Mouse (Mus musculus) embryonic facial prominence, embryonic 15.5 days (tissue): ENCODE measurements around the gene Dazl. TPM values are rescaled to one million over a fixed set of nuclear protein-coding genes. Genes with fewer than 3 reads are reported as not detected.

Source experiments
- ATAC-seq: fragments of 200-750 bp; cut with Nextera tagmentation; 2 replicates; pipeline ENCODE4 v1.8.0; 2017; ENCODE audit warnings: low read depth, moderate TSS enrichment; ENCODE audit not compliant: insufficient number of reproducible peaks, low FRiP score, low TSS enrichment
- H3K27ac ChIP-seq: fragments of 300-500 bp; sonication (generic); replicated peaks from 2 replicates; pipeline ENCODE4 v1.5.1; 2015; ENCODE audit warnings: mild to moderate bottlenecking, inconsistent platforms
- H3K27me3 ChIP-seq: fragments of 300-500 bp; sonication (generic); 2 replicates; pipeline ENCODE4 v1.6.1; 2015; ENCODE audit warnings: inconsistent platforms
- H3K36me3 ChIP-seq: fragments of 300-500 bp; sonication (generic); 2 replicates; pipeline ENCODE4 v1.6.1; 2015; ENCODE audit warnings: mild to moderate bottlenecking, inconsistent platforms
- H3K4me1 ChIP-seq: fragments of 300-500 bp; sonication (generic); 2 replicates; pipeline ENCODE4 v1.6.1; 2015; ENCODE audit warnings: inconsistent platforms
- H3K4me2 ChIP-seq: fragments of 300-500 bp; sonication (generic); replicated peaks from 2 replicates; pipeline ENCODE4 v1.6.1; 2015; ENCODE audit warnings: mild to moderate bottlenecking, inconsistent platforms
- H3K4me3 ChIP-seq: fragments of 300-500 bp; sonication (generic); replicated peaks from 2 replicates; pipeline ENCODE4 v1.5.1; 2015; ENCODE audit warnings: mild to moderate bottlenecking, inconsistent platforms
- H3K9ac ChIP-seq: fragments of 300-500 bp; sonication (generic); 2 replicates; pipeline ENCODE4 v1.6.1; 2015; ENCODE audit warnings: inconsistent platforms
- H3K9me3 ChIP-seq: fragments of 300-500 bp; sonication (generic); replicated peaks from 2 replicates; pipeline ENCODE4 v1.6.1; 2016; ENCODE audit warnings: inconsistent platforms
- WGBS: fragments of 180-500 bp; shearing (Covaris S2); methylation state at CpG from one replicate; pipeline ENCODE4 v1.1.7; 2015; 5-methylcytosine and 5-hydroxymethylcytosine counted together
- polyA plus RNA-seq: library from polyadenylated mRNA; unstranded; fragments of >200 nt; fragmentation: Nextera tagmentation; extraction: Ambion mirVana; gene quantifications from 2 replicates; pipeline ENCODE4 v1.2.1, GENCODE M21; 2015

Gene Dazl
- polyA plus RNA-seq, 1 experiment from 2014 or later: 0.28 TPM

DNA sequence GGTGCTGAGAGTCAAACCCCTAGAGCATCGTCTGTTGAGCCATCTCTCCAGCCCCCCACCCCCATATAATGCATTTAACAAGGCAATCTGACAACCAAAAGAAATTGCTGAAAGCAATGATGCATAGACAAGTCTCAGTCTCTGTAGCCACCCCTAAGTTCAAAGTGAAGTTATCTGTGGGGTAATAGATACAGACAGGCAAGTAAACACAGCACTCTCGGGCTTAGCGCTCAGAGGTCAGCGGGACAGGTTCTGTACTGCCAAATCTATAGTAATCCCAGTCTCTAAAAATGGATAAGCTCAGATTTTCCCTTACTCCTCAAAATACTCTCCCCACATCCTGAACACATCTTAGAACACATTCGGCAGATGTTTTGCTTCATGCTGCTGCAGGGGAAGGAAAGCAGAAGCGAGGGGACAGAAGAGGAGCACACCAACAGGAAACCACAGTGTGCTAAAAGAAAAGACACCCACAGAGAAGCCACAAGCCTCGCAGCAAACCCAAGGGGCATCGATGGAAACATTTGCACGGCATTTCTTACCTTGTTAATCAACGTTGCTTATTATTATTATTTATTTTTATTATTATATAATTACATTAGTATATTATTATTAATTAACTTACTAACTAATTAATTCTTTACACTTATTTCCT, 16.8 kb upstream of the Dazl start:
- H3K27me3 ChIP-seq: no peaks in the 10 kb centered on the region
- no peaks in the 10 kb centered on the region for H3K4me1 ChIP-seq
- ATAC-seq: no peak
- 63% methylated on average over 10 of the region's 10 CpGs for WGBS
- H3K4me2 ChIP-seq: no peak overlapping the region
- no peak overlapping the region for H3K4me3 ChIP-seq
- no peak overlapping the region for H3K27ac ChIP-seq
- H3K9me3 ChIP-seq: no peaks in the 10 kb centered on the region
- H3K9ac ChIP-seq: no peak overlapping the region
- H3K36me3 ChIP-seq: no peaks in the 10 kb centered on the region

DNA sequence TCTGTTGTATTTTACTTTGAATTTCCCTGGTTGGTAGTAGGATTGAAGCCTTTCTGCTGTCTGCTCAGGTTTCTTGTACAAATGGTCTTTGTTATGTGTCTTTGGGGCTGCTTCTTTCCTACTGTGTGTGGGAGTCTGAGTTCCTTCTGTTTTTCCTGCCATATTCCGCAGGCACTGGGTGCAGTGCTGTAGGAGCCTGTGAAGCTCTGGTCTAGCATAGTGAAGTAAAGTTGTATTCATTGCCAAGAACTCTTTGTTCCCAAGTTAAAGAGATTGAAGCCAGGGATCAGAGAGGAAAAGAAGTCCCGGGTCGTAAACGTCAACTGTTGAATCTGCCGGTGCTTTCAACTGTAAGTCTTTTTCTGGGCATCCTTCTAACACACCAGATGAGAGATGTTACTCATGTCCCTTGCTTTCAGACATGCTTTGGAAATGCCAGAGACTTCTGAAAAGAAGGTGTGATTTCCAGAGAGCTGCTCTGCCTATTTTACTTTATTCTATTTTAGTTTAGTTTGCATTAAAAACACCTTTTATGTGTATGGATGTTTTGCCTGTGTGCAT, 16.2 kb upstream of the Dazl start:
- WGBS: 79% methylated on average over 5 of the region's 5 CpGs
- H3K27me3 ChIP-seq: no peaks in the 10 kb centered on the region

DNA sequence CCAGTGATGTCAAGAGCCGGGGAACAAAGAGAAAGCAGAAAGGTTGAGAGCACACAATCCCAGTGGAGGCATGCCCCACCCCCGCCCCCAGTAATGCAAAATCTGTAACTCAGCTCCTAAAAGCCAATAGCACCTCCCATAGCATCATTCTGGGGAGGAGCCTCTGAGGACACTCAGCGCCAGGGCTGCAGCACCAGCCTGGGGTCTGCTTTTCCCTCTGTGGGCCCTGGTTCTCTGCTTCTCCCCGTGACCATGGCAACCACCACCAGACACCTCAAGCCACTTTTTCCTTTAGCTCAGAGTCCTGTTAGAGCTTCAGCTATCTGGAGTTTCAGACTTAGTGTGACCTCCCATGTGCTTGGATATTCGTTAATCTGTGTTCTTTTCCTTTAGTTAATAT, 15.4 kb upstream of the Dazl start:
- H3K36me3 ChIP-seq: no peaks in the 10 kb centered on the region
- no peak overlapping the region for H3K4me2 ChIP-seq
- H3K4me3 ChIP-seq: no peak overlapping the region
- no peaks in the 10 kb centered on the region for H3K4me1 ChIP-seq
- H3K27ac ChIP-seq: no peak overlapping the region
- H3K27me3 ChIP-seq: no peaks in the 10 kb centered on the region
- no peak for ATAC-seq
- no peaks in the 10 kb centered on the region for H3K9me3 ChIP-seq
- no peak overlapping the region for H3K9ac ChIP-seq
- 60% methylated on average over 5 of the region's 5 CpGs for WGBS

More for the DNA sequence above, 16.2 kb upstream of the Dazl start:
- Histone ChIP-seq H3K4me1 (no peaks in the 10 kb centered on the region), H3K36me3 (no peaks in the 10 kb centered on the region), H3K9me3 (no peaks in the 10 kb centered on the region), H3K4me3 (no peak overlapping the region), H3K9ac (no peak overlapping the region), H3K4me2 (no peak overlapping the region), H3K27ac (no peak overlapping the region)
- ATAC-seq: no peak

- H3K4me2 ChIP-seq: no peak overlapping the region
- no peaks in the 10 kb centered on the region for H3K4me1 ChIP-seq
- 84% methylated on average over 10 of the region's 10 CpGs for WGBS
- no peaks in the 10 kb centered on the region for H3K36me3 ChIP-seq
- H3K27me3 ChIP-seq: no peaks in the 10 kb centered on the region
- no peak for ATAC-seq
- H3K4me3 ChIP-seq: no peak overlapping the region
- no peak overlapping the region for H3K9ac ChIP-seq
- H3K27ac ChIP-seq: no peak overlapping the region
- H3K9me3 ChIP-seq: no peaks in the 10 kb centered on the region
Observed at GRCm38 (mm10) chr17:50308059-50308647, 14.7 kb upstream of the Dazl start.

GRCm38 (mm10) chr17:50302867-50303266, 9.4 kb upstream of the Dazl start:
- Histone ChIP-seq H3K4me3 (no peak overlapping the region), H3K27ac (no peak overlapping the region), H3K4me1 (no peaks in the 10 kb centered on the region), H3K9me3 (no peaks in the 10 kb centered on the region), H3K36me3 (no peaks in the 10 kb centered on the region), H3K9ac (no peak overlapping the region), H3K27me3 (no peaks in the 10 kb centered on the region), H3K4me2 (no peak overlapping the region)
- no peak for ATAC-seq
- 78% methylated on average over 3 of the region's 3 CpGs for WGBS

GRCm38 (mm10) chr17:50300171-50300841, 6.9 kb upstream of the Dazl start:
- H3K27ac ChIP-seq: no peak overlapping the region
- no peaks in the 10 kb centered on the region for H3K27me3 ChIP-seq
- no peak for ATAC-seq
- H3K36me3 ChIP-seq: no peaks in the 10 kb centered on the region
- H3K9ac ChIP-seq: no peak overlapping the region
- WGBS: 79% methylated on average over 11 of the region's 11 CpGs
- H3K4me1 ChIP-seq: no peaks in the 10 kb centered on the region
- no peak overlapping the region for H3K4me2 ChIP-seq
- no peak overlapping the region for H3K4me3 ChIP-seq
- H3K9me3 ChIP-seq: no peaks in the 10 kb centered on the region

DNA sequence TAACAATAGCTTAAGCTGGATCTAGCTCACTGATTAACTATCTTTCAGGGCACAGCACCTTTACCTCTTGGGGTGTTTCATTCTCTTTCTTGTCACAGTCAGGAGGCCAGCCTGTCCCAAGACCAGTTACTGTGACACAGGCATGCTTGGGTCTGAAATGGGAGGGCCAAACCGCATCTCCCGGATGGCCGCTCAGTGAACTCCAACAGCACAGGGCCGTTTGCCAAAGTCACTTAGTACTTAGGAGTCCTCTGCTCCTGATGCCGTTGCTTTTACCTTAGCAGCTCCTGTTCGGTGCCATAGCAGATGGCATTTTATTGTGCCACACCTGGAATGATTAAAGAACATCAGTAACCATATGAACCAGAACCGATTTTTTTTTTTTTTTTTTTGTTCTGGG, 5.4 kb upstream of the Dazl start:
- Histone ChIP-seq H3K4me1 (no peaks in the 10 kb centered on the region), H3K9ac (no peak overlapping the region), H3K36me3 (no peaks in the 10 kb centered on the region), H3K4me2 (no peak overlapping the region), H3K27me3 (no peaks in the 10 kb centered on the region), H3K9me3 (no peaks in the 10 kb centered on the region), H3K4me3 (no peak overlapping the region), H3K27ac (no peak overlapping the region)
- no peak for ATAC-seq
- WGBS: 79% methylated on average over 7 of the region's 7 CpGs

DNA sequence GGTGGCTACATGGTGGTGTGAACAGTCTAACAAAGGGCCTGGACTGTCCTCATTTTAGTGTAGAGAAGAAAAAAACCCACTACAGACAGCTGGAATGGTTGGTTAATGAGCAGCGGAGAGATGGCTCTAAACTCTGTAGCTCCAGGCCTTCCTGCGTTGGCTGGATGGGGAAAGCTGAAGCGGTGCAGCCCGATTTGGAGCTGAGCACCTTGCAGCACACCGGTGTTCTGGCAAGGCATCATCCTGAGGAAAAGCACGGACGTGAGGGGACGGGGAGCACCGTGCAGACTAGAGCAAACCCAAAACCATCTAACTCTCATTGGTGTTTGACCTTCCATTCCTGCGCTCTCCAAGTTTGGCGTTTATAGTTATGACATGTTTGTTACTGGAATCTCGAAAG, 1.3 kb upstream of the Dazl start:
- WGBS: 87% methylated on average over 12 of the region's 12 CpGs
- H3K9ac ChIP-seq: no peak overlapping the region
- no peak for ATAC-seq
- peaks cover 7% of the 10 kb centered on the region; the same call in 1 of the 2 replicates for H3K9me3 ChIP-seq
- no peaks in the 10 kb centered on the region for H3K27me3 ChIP-seq
- no peak overlapping the region for H3K4me2 ChIP-seq
- no peaks in the 10 kb centered on the region for H3K36me3 ChIP-seq
- no peak overlapping the region for H3K27ac ChIP-seq
- H3K4me1 ChIP-seq: no peaks in the 10 kb centered on the region
- no peak overlapping the region for H3K4me3 ChIP-seq

- ATAC-seq: peak; percentile 95
- H3K27me3 ChIP-seq: no peaks in the 10 kb centered on the region
- peak overlapping the region; percentile 35 for H3K9ac ChIP-seq
- no peaks in the 10 kb centered on the region for H3K36me3 ChIP-seq
- WGBS: 5% methylated on average over 57 of the region's 57 CpGs
- peak overlapping the region; percentile 78 for H3K27ac ChIP-seq
- peaks cover 7% of the 10 kb centered on the region; the same call in 1 of the 2 replicates for H3K9me3 ChIP-seq
- peak overlapping the region; percentile 47 for H3K4me3 ChIP-seq
- peak overlapping the region; percentile 66 for H3K4me2 ChIP-seq
- H3K4me1 ChIP-seq: no peaks in the 10 kb centered on the region
Observed at GRCm38 (mm10) chr17:50292661-50293171, 720 bp downstream of the Dazl start.

- no peaks in the 10 kb centered on the region for H3K36me3 ChIP-seq
- WGBS: 17% methylated on average over 3 of the region's 3 CpGs
Observed at GRCm38 (mm10) chr17:50291485-50292200, 1.8 kb downstream of the Dazl start.

DNA sequence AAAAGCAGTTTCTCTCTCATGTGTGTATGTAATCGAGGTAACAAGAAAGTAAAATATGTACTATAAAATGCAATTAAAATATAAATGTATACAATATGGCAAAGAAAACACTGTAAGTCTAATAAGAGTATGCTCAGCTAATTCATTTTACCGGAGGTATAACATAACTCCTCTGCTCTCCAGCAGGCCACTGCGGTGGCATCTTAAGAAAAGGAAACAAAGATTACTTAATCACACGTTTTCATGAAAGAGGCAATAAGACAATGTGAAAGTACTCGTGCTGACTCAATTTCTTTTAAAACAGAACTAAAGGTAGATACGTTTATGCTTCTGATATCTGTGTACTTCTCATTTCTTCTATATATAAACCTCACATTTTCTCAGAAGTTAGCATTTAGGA, 8.6 kb downstream of the Dazl start:
- WGBS: 66% methylated on average over 6 of the region's 6 CpGs
- H3K4me2 ChIP-seq: no peak overlapping the region
- H3K9ac ChIP-seq: no peak overlapping the region
- H3K9me3 ChIP-seq: no peaks in the 10 kb centered on the region
- no peak overlapping the region for H3K27ac ChIP-seq
- H3K4me3 ChIP-seq: no peak overlapping the region
- no peaks in the 10 kb centered on the region for H3K27me3 ChIP-seq
- H3K4me1 ChIP-seq: no peaks in the 10 kb centered on the region
- ATAC-seq: no peak
- H3K36me3 ChIP-seq: no peaks in the 10 kb centered on the region

More at GRCm38 (mm10) chr17:50291485-50292200, 1.8 kb downstream of the Dazl start:
- Histone ChIP-seq H3K9me3 (peaks cover 7% of the 10 kb centered on the region; the same call in 1 of the 2 replicates), H3K4me1 (no peaks in the 10 kb centered on the region), H3K27ac (no peak overlapping the region), H3K9ac (no peak overlapping the region), H3K4me2 (no peak overlapping the region), H3K4me3 (no peak overlapping the region), H3K27me3 (no peaks in the 10 kb centered on the region)
- ATAC-seq: no peak
